Mouse (Mus musculus): Measurements from ENCODE around the gene Gm9964.
A peak's percentile ranks its signal among the peaks of the same experiment; 100 is the strongest.
"Not testable (repeated sequence)": the region's sequence is repeated elsewhere in the genome, so short reads cannot be mapped to it uniquely, and the experiment has no call there.

The Gm9964 gene

DNA sequence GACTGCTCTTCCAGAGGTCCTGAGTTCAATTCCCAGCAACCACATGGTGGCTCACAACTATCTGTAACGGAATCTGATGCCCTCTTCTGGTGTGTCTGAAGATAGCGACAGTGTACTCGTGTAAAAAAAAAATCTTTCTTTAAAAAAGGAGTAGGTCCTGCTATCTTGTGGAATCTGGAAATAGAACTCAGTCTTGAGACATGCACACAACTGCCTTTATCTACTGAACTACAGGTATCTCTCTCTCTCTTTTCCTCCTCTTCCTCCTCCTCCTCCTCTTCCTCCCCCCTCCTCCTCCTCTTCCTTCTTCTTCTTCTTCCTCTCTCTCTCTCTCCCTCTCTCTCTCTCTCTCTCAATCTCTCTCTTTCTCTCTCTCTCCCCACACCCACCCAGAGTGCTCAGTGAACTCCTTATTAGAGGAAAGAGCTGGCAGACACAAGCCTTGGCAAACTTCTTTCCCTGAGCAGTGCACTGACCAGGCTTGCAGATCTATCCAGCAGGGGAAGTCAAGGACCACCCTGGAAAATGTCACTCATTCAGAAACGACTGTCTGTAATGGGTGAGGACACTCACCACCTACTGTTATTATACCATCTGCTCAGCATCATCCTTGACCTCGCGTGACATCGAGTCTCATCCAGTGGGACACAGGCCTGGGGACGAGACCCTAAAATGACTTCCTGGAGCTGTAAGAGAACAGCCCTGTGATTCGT is 3.2 kb upstream of the Gm9964 start:
- DNase-seq (ENCODE audit: extremely low spot score, low spot score), result no peak

GRCm38 (mm10) chr11:79296167-79296566 is 539 bp downstream of the Gm9964 start:
- DNase-seq (ENCODE audit: extremely low spot score, low spot score), result peak; percentile 25

DNA sequence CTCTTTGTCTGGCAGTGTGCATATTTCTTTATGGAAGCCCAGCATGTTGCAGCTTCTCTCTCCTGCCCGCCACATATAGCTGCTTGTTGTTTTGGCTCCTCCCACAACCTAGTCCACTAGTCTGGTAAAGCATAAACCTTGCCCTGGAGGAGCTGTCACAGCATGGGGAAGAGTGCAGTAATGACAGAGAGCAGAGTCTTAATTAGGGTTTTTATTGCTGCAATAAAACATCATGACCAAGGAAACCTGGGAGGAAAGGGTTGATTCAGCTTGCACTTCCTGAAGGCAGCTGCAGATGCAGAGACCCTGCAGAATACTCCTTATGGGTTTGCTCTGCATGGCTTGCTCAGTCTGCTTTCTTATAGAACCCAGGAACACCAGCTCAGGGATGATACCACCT is 2.7 kb downstream of the Gm9964 start:
- DNase-seq (ENCODE audit: extremely low spot score, low spot score), result no peak

DNA sequence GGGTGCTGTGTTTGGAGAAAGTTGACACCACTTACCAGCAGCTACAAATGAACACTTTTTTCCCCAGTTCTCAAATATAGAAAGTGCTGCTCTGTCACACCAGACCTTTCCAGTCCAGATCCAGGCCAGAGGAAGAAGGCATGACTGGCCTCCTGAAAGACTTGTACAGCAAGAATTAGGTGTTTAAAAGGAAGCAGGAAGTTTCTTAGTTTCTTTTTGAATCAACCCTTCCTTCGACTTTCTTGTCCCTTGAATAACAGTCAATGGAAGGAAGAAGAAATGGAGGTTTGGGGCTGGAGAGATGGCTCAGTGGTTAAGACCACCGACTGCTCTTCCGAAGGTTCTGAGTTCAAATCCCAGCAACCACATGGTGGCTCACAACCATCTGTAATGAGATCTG is 3.7 kb downstream of the Gm9964 start:
- no peak for DNase-seq (ENCODE audit: extremely low spot score, low spot score)

DNA sequence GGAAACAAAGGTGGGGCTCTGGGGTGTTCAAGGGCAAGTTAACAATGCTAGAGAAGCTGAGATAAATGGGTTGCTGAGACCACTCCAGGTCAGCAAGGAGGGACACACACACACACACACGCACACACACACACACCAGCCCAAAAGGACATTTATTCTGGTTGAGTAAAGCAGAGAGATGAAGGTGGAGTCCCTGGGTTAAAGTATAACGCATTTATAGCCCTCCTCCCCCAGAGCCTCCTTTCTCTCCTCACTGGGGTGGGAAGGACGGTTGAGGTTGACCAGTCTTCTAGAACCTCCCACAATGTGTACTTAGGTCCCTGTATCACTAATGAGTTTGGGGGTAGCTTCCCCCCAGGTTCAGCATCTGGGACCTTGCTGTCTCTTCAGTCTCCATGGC is 4.6 kb downstream of the Gm9964 start:
- no peak for DNase-seq (ENCODE audit: extremely low spot score, low spot score)

- DNase-seq (ENCODE audit: extremely low spot score, low spot score), result no peak
Observed at GRCm38 (mm10) chr11:79291651-79292050, 5.1 kb downstream of the Gm9964 start.

GRCm38 (mm10) chr11:79290473-79290872 is 6.2 kb downstream of the Gm9964 start:
- DNase-seq (ENCODE audit: extremely low spot score, low spot score), result no peak

DNA sequence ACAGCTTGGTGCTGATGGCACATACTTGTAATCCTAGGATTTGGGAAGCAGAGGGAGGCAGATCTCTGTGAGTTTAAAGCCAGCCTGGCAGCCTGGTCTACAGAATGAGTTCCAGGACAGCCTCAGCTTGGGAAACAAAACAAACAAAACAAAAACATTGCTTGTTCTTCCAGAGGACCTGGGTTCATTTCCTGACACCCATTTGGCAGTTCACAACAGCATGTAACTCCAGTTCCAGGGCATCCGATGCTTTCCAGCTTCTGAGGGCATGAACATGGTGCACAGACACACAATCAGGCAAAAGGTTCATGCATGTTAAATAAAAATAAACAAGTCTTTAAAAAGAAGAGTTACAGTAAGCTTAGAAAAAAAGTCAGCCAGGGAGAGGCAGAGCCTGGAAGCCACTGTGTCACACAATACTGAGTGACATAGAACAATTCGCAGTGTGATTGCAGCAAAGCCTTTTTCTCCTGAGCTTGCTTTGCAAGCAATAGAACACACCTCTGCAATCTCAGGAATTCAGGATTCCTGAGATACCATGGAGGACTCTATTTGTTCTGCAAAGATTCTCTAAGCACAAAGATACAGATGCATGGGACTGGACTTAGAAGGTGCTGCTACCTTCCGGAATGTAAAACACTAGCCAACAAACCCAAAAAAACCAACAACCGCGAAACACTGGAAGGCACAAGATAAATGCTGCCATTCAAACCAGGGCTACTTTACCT is 7.6 kb downstream of the Gm9964 start:
- DNase-seq (ENCODE audit: extremely low spot score, low spot score), result no peak

DNA sequence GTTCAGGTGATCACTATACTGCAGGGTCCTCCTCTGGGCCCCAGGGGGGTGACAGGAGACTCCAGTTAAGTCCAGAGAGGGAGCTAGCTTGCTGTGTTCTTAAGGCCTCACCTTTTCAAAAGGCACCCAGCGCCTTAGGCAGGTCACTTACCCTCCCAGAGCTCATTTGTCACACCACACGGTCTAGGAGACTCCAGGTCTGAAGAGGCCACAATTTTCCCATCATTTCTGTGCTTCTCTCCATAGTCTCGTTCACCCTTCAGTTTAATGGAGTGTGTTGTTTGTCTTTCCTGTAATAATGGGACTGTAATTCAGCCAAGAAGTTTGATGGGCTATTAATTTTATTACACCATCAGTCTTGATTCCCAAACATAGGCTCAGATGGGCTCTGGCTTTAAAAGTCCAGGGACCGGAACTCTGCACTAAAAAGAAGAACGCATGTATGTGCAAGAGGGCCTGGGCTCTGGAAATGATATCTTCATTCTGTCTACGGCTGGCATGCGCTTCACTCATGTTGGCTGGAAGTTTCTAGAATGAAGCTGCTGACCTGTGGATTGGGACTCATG is 8.3 kb downstream of the Gm9964 start:
- DNase-seq (ENCODE audit: extremely low spot score, low spot score), result no peak

DNA sequence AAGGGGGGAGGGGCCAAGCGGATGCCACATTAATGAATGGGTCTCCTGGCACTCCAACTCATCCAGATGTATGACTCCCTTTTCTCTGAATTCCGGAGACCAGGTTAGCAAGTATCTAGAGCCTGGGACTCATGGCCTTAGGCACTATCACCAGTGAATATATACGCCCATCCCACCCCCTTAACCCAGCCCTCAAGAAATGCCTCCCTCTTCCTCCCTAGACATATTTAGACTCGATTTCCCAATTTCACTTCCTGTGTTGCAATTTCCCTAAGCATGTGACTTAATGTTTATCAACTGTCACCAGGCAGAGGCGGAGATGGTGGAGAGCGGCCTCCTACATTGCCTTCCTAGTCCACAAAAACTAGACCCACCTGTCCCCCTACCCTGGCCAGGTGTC is 9.3 kb downstream of the Gm9964 start:
- no peak for DNase-seq (ENCODE audit: extremely low spot score, low spot score)

GRCm38 (mm10) chr11:79286305-79286799 is 10.4 kb downstream of the Gm9964 start:
- DNase-seq (ENCODE audit: extremely low spot score, low spot score), result no peak

GRCm38 (mm10) chr11:79283350-79284030 is 13.2 kb downstream of the Gm9964 start:
- DNase-seq (ENCODE audit: extremely low spot score, low spot score), result no peak

- no peak for DNase-seq (ENCODE audit: extremely low spot score, low spot score)
Observed at GRCm38 (mm10) chr11:79281396-79281795, 15.3 kb downstream of the Gm9964 start.

DNA sequence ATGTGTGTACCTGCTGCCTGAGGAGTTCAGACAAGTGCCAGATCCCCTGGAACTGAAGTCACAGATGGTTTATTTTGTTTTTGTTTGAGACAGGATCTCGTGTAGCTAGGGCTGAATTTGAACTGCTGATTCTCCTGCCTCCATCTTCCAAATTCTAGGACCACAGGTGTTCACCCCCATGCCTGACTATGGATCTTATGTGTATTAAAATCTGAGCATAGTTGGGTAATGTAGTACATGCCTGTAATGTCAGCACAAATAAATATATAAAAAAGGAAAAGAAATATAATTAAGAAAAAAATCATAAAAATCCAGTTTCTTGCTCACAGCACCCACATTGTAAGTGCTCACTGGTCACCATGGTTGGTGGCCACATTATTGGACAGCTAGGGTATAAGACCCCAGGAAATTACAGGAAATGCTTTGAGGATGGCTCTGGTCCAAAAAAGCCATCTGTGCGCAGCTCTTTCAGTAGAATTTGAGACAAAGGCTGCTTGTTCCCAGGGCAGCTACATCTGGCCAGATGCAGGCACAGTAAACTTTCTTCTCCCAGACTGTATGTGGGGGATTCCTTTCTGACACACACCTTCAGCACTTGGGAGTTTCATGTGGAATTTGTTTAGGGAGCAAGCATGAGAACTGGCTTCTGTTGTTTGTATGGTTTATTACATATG is 16.8 kb downstream of the Gm9964 start:
- no peak for DNase-seq (ENCODE audit: extremely low spot score, low spot score)

DNA sequence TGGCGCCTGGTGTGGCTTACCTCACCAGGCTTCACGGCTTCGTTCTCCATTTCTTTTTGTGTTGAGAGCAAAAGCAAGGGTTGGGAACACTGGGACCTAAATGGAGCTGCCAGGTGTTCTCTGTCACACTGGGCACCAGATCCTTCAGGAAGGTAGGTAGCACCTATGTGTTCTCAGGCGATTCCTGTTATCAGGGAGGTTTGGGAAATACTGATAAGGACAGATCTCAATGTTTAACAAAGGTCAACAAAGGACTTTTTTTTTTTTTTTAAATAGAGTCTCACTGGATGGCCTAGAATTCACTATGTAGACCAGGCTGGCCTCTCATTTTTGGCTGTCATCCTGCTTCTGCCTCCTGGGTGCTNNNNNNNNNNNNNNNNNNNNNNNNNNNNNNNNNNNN is 22.9 kb downstream of the Gm9964 start:
- no peak for DNase-seq (ENCODE audit: extremely low spot score, low spot score)

GRCm38 (mm10) chr11:79273039-79273438 is 23.7 kb downstream of the Gm9964 start:
- DNase-seq (ENCODE audit: extremely low spot score, low spot score), result no peak

- DNase-seq (ENCODE audit: extremely low spot score, low spot score), result no peak
Observed at GRCm38 (mm10) chr11:79267171-79267570, 29.5 kb downstream of the Gm9964 start.

GRCm38 (mm10) chr11:79264376-79264775 is 32.3 kb downstream of the Gm9964 start:
- no peak for DNase-seq (ENCODE audit: extremely low spot score, low spot score)

DNA sequence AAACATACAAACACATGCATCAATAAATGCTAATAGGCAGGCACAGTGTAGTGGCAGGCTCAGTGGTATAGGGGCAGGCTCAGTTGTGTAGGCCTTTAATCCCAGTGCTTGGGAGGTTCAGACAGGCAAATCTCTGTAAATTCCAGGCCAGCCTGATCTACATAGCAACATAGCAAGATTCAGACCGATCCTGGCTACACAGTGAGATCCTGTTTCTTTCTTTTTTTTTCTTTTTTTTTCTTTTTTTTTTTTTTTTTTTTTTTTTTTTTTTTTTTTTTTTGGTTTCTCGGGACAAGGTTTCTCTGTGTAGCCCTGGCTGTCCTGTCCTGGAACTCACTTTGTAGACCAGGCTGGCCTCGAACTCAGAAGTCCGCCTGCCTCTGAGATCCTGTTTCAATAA is 36.6 kb downstream of the Gm9964 start:
- not testable (repeated sequence) for DNase-seq (ENCODE audit: extremely low spot score, low spot score)

DNA sequence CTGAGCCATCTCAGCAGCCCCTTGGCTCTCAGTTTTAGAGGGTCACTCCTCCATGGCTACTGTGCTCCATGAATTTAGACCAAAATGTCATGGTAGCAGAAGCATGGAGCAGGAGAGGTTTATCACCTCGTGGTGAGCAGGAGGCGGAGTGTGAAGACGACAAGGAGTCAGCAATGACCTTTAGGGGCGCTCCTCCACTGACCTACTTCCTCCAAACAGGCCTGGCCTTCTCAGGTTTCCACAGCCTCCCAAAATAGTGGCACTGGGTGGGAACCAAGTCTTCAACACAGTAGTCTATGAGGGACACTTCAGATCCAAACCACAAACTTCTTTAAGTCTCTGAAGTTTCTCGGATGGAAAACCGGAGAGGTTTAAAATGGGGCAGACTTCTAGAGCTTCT is 38.0 kb downstream of the Gm9964 start:
- no peak for DNase-seq (ENCODE audit: extremely low spot score, low spot score)

DNA sequence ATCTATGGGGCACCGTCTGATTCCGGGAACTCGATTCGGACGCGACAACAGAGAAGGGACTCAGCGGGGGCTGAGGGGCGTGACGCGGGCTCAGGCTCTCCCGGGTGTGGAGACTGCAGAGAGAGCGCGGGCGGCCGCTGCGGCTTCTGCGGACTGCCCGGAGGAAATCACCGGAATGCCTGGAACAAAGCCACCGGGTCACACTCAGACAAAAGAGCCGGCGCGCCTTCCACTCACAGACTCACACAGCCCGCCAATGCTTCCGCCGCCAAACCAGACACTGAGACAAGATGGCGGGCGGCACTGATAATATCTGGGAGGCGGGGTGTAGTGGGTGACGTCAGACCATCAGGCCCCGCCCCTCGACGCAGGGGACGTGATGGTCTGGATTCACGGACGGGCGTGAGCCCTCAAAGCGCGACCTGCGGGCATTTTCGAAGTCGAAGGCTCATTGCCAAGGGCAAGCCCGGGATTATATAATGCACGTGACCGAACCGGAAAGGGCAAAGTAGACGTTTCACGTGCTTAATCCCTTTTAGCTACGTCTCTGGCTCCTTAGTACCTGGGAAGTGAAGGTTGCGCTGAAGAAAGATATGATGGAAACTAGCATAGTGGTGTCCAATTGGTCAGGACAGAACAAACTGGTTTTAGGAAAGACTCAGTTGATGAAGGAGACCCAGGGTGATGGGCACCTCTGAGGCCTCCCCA is 42.2 kb downstream of the Gm9964 start, which contains the start of gene Wsb1:
Gene Wsb1, minus strand, starts transcription at position 281 of the 708 bp plus-strand sequence.
- DNase-seq (ENCODE audit: extremely low spot score, low spot score), result peak; percentile 95
